Mouse (Mus musculus) liver, embryonic 11.5 days (tissue): ENCODE results near the gene Myoz2. TPM values are rescaled to one million over a fixed set of nuclear protein-coding genes. Genes with fewer than 3 reads are reported as not detected.

Experiments used
- ATAC-seq: fragments of 200-750 bp; cut with Nextera tagmentation; replicated peaks from 2 replicates; pipeline ENCODE4 v1.8.0; 2017; ENCODE audit warnings: moderate number of reproducible peaks, mild to moderate bottlenecking, moderate TSS enrichment, moderate library complexity; ENCODE audit not compliant: low FRiP score
- DNase-seq: peaks from one replicate; pipeline ENCODE4 v3.0.0-alpha.2; 2017; ENCODE audit warnings: low spot score
- H3K27ac ChIP-seq: fragments of 300-500 bp; sonication (generic); 2 replicates; pipeline ENCODE4 v1.5.1; 2014; ENCODE audit warnings: mild to moderate bottlenecking, low read depth, low read length, control low read depth
- H3K27me3 ChIP-seq: fragments of 300-500 bp; sonication (generic); replicated peaks from 2 replicates; pipeline ENCODE4 v1.6.1; 2014; ENCODE audit warnings: low read length, mixed read lengths; ENCODE audit not compliant: control insufficient read depth, insufficient read depth
- H3K36me3 ChIP-seq: fragments of 300-500 bp; sonication (generic); 2 replicates; pipeline ENCODE4 v1.6.1; 2014; ENCODE audit warnings: mild to moderate bottlenecking, low read length, moderate library complexity, mixed read lengths; ENCODE audit not compliant: control insufficient read depth, insufficient read depth
- H3K4me1 ChIP-seq: fragments of 300-500 bp; sonication (generic); replicated peaks from 2 replicates; pipeline ENCODE4 v1.6.1; 2014; ENCODE audit warnings: low read length, mixed read lengths; ENCODE audit not compliant: control insufficient read depth, insufficient read depth
- H3K4me2 ChIP-seq: fragments of 300-500 bp; sonication (generic); 2 replicates; pipeline ENCODE4 v1.6.1; 2014; ENCODE audit warnings: mild to moderate bottlenecking, control low read depth, moderate library complexity
- H3K4me3 ChIP-seq: fragments of 300-500 bp; sonication (generic); 2 replicates; pipeline ENCODE4 v1.5.1; 2014; ENCODE audit warnings: low read depth, low read length, control low read depth
- H3K9ac ChIP-seq: fragments of 300-500 bp; sonication (generic); 2 replicates; pipeline ENCODE4 v1.6.1; 2014; ENCODE audit warnings: low read depth, low read length, control low read depth
- H3K9me3 ChIP-seq: fragments of 300-500 bp; sonication (generic); 2 replicates; pipeline ENCODE4 v1.6.1; 2016; ENCODE audit warnings: low read length, inconsistent platforms, mixed read lengths; ENCODE audit not compliant: control insufficient read depth
- WGBS: fragments of 180-500 bp; shearing (Covaris S2); extraction: QIAGEN DNeasy Blood & Tissue Kit; methylation state at CpG from one replicate; pipeline ENCODE4 v1.1.7; 2014; 5-methylcytosine and 5-hydroxymethylcytosine counted together
- polyA plus RNA-seq: library from polyadenylated mRNA; unstranded; fragments of >200 nt; fragmentation: Nextera tagmentation; extraction: Ambion mirVana; gene quantifications from 2 replicates; pipeline ENCODE4 v1.2.1, GENCODE M21; 2014

Myoz2 gene
- polyA plus RNA-seq, 1 experiment from 2014 or later: 0.70 TPM

GRCm38 (mm10) chr3:123025634-123026033, 9.2 kb downstream of the Myoz2 start:
- no peak overlapping the region for H3K4me3 ChIP-seq
- H3K9me3 ChIP-seq: no peaks in the 10 kb centered on the region
- ATAC-seq (no peak), DNase-seq (no peak)
- no peaks in the 10 kb centered on the region for H3K4me1 ChIP-seq
- H3K36me3 ChIP-seq: no peaks in the 10 kb centered on the region
- H3K27ac ChIP-seq: no peak overlapping the region
- H3K9ac ChIP-seq: no peak overlapping the region
- WGBS: 77% methylated on average over 3 of the region's 3 CpGs
- no peak overlapping the region for H3K4me2 ChIP-seq
- H3K27me3 ChIP-seq: no peaks in the 10 kb centered on the region

- WGBS: 77% methylated on average over 9 of the region's 9 CpGs
- ATAC-seq: no peak
Observed at GRCm38 (mm10) chr3:123024496-123025234, 10.2 kb downstream of the Myoz2 start.

GRCm38 (mm10) chr3:123018792-123019191, 16.0 kb downstream of the Myoz2 start:
- no peaks in the 10 kb centered on the region for H3K36me3 ChIP-seq
- DNase-seq (no peak), ATAC-seq (no peak)
- H3K4me3 ChIP-seq: no peak overlapping the region
- H3K4me2 ChIP-seq: no peak overlapping the region
- H3K27me3 ChIP-seq: no peaks in the 10 kb centered on the region
- H3K4me1 ChIP-seq: no peaks in the 10 kb centered on the region
- WGBS: 86% methylated on average over 2 of the region's 2 CpGs
- H3K9me3 ChIP-seq: no peaks in the 10 kb centered on the region
- no peak overlapping the region for H3K27ac ChIP-seq
- H3K9ac ChIP-seq: no peak overlapping the region

More at GRCm38 (mm10) chr3:123024496-123025234, 10.2 kb downstream of the Myoz2 start:
- H3K36me3 ChIP-seq: no peaks in the 10 kb centered on the region
- H3K9ac ChIP-seq: no peak overlapping the region
- no peaks in the 10 kb centered on the region for H3K4me1 ChIP-seq
- H3K27me3 ChIP-seq: no peaks in the 10 kb centered on the region
- no peak overlapping the region for H3K27ac ChIP-seq
- H3K4me3 ChIP-seq: no peak overlapping the region
- H3K4me2 ChIP-seq: no peak overlapping the region
- no peaks in the 10 kb centered on the region for H3K9me3 ChIP-seq
- DNase-seq: no peak

GRCm38 (mm10) chr3:123013476-123013875, 21.3 kb downstream of the Myoz2 start:
- H3K4me1 ChIP-seq: no peaks in the 10 kb centered on the region
- H3K9me3 ChIP-seq: no peaks in the 10 kb centered on the region
- H3K4me3 ChIP-seq: no peak overlapping the region
- H3K9ac ChIP-seq: no peak overlapping the region
- 90% methylated on average over 14 of the region's 14 CpGs for WGBS
- H3K27ac ChIP-seq: no peak overlapping the region
- DNase-seq (no peak), ATAC-seq (no peak)
- H3K36me3 ChIP-seq: no peaks in the 10 kb centered on the region
- H3K4me2 ChIP-seq: no peak overlapping the region
- H3K27me3 ChIP-seq: no peaks in the 10 kb centered on the region

- DNase-seq (no peak), ATAC-seq (no peak)
- Histone ChIP-seq H3K36me3 (no peaks in the 10 kb centered on the region), H3K27me3 (no peaks in the 10 kb centered on the region), H3K9ac (no peak overlapping the region), H3K4me1 (no peaks in the 10 kb centered on the region), H3K9me3 (no peaks in the 10 kb centered on the region), H3K4me3 (no peak overlapping the region), H3K4me2 (no peak overlapping the region), H3K27ac (no peak overlapping the region)
- 53% methylated on average over 6 of the region's 6 CpGs for WGBS
Observed at GRCm38 (mm10) chr3:123009417-123009816, 25.4 kb downstream of the Myoz2 start.

GRCm38 (mm10) chr3:123007386-123007785, 27.4 kb downstream of the Myoz2 start:
- Histone ChIP-seq H3K9me3 (no peaks in the 10 kb centered on the region), H3K4me3 (no peak overlapping the region), H3K9ac (no peak overlapping the region), H3K4me2 (no peak overlapping the region), H3K4me1 (no peaks in the 10 kb centered on the region), H3K36me3 (no peaks in the 10 kb centered on the region), H3K27ac (no peak overlapping the region), H3K27me3 (no peaks in the 10 kb centered on the region)
- 80% methylated on average over 10 of the region's 10 CpGs for WGBS
- ATAC-seq (no peak), DNase-seq (no peak)

- no peak overlapping the region for H3K4me2 ChIP-seq
- no peaks in the 10 kb centered on the region for H3K36me3 ChIP-seq
- no peak overlapping the region for H3K9ac ChIP-seq
- WGBS: 74% methylated on average over 3 of the region's 3 CpGs
- no peaks in the 10 kb centered on the region for H3K4me1 ChIP-seq
- H3K4me3 ChIP-seq: no peak overlapping the region
- H3K27me3 ChIP-seq: no peaks in the 10 kb centered on the region
- no peak overlapping the region for H3K27ac ChIP-seq
- DNase-seq: no peak
- no peak for ATAC-seq
- no peaks in the 10 kb centered on the region for H3K9me3 ChIP-seq
Observed at GRCm38 (mm10) chr3:123001053-123001452, 33.8 kb downstream of the Myoz2 start.

GRCm38 (mm10) chr3:122998511-122998910, 36.3 kb downstream of the Myoz2 start:
- no peaks in the 10 kb centered on the region for H3K27me3 ChIP-seq
- no peak overlapping the region for H3K9ac ChIP-seq
- DNase-seq (no peak), ATAC-seq (no peak)
- H3K4me2 ChIP-seq: no peak overlapping the region
- WGBS: 78% methylated on average over 8 of the region's 8 CpGs
- H3K36me3 ChIP-seq: no peaks in the 10 kb centered on the region
- no peaks in the 10 kb centered on the region for H3K4me1 ChIP-seq
- H3K9me3 ChIP-seq: no peaks in the 10 kb centered on the region
- H3K4me3 ChIP-seq: no peak overlapping the region
- no peak overlapping the region for H3K27ac ChIP-seq

- Histone ChIP-seq H3K4me2 (no peak overlapping the region), H3K9ac (no peak overlapping the region), H3K4me3 (no peak overlapping the region), H3K36me3 (no peaks in the 10 kb centered on the region), H3K9me3 (no peaks in the 10 kb centered on the region), H3K4me1 (no peaks in the 10 kb centered on the region), H3K27ac (no peak overlapping the region), H3K27me3 (no peaks in the 10 kb centered on the region)
- 58% methylated on average over 1 of the region's 1 CpGs for WGBS
- ATAC-seq: no peak
- DNase-seq: no peak
Observed at GRCm38 (mm10) chr3:122996968-122997367, 37.8 kb downstream of the Myoz2 start.
